Mouse (Mus musculus): ENCODE data around the gene Cyp2a5.
"Not testable (repeated sequence)": the region's sequence is repeated elsewhere in the genome, so short reads cannot be mapped to it uniquely, and the experiment has no call there.

Cyp2a5 gene

GRCm38 (mm10) chr7:26835059-26835458 is at the start of gene Cyp2a5:
Cyp2a5 (plus strand) TSS chr7:26835305.
- DNase-seq (ENCODE audit: low spot score in 2 of 2), result not testable (repeated sequence)

- not testable (repeated sequence) for DNase-seq (ENCODE audit: low spot score in 2 of 2)
Measured at GRCm38 (mm10) chr7:26786013-26786412, 49.1 kb upstream of the Cyp2a5 start.

- no peak for DNase-seq (ENCODE audit: low spot score in 2 of 2)
Measured at GRCm38 (mm10) chr7:26789984-26790383, 45.1 kb upstream of the Cyp2a5 start.

- no peak for DNase-seq (ENCODE audit: low spot score in 2 of 2)
Measured at GRCm38 (mm10) chr7:26800104-26800503, 35.0 kb upstream of the Cyp2a5 start.

- DNase-seq (ENCODE audit: low spot score in 2 of 2), result no peak
Measured at GRCm38 (mm10) chr7:26800996-26801395, 34.1 kb upstream of the Cyp2a5 start.

GRCm38 (mm10) chr7:26808592-26808991 is 26.5 kb upstream of the Cyp2a5 start, which contains the start of gene Cyp2g1:
Cyp2g1 (plus strand) TSS chr7:26808892.
- no peak for DNase-seq (ENCODE audit: low spot score in 2 of 2)

- not testable (repeated sequence) for DNase-seq (ENCODE audit: low spot score in 2 of 2)
Measured at GRCm38 (mm10) chr7:26831556-26832292, 3.4 kb upstream of the Cyp2a5 start.

GRCm38 (mm10) chr7:26832668-26833067 is 2.4 kb upstream of the Cyp2a5 start:
- not testable (repeated sequence) for DNase-seq (ENCODE audit: low spot score in 2 of 2)

- DNase-seq (ENCODE audit: low spot score in 2 of 2), result not testable (repeated sequence)
Measured at GRCm38 (mm10) chr7:26843400-26843799, 8.3 kb downstream of the Cyp2a5 start.

- not testable (repeated sequence) for DNase-seq (ENCODE audit: low spot score in 2 of 2)
Measured at GRCm38 (mm10) chr7:26850063-26850462, 15.0 kb downstream of the Cyp2a5 start.

- DNase-seq (ENCODE audit: low spot score in 2 of 2), result not testable (repeated sequence)
Measured at GRCm38 (mm10) chr7:26878581-26878980, 43.5 kb downstream of the Cyp2a5 start.

- not testable (repeated sequence) for DNase-seq (ENCODE audit: low spot score in 2 of 2)
Measured at GRCm38 (mm10) chr7:26880600-26880999, 45.5 kb downstream of the Cyp2a5 start.
